Mouse (Mus musculus) neural tube, embryonic 10.5 days (tissue): ENCODE measurements around the gene Zup1.
"Not testable (repeated sequence)": the region's sequence is repeated elsewhere in the genome, so short reads cannot be mapped to it uniquely, and the experiment has no call there.

Source experiments
- DNase-seq: peaks from one replicate; pipeline ENCODE4 v3.0.0-alpha.2; 2017; ENCODE audit warnings: low spot score; ENCODE audit errors: extremely low spot score

The Zup1 gene

DNA sequence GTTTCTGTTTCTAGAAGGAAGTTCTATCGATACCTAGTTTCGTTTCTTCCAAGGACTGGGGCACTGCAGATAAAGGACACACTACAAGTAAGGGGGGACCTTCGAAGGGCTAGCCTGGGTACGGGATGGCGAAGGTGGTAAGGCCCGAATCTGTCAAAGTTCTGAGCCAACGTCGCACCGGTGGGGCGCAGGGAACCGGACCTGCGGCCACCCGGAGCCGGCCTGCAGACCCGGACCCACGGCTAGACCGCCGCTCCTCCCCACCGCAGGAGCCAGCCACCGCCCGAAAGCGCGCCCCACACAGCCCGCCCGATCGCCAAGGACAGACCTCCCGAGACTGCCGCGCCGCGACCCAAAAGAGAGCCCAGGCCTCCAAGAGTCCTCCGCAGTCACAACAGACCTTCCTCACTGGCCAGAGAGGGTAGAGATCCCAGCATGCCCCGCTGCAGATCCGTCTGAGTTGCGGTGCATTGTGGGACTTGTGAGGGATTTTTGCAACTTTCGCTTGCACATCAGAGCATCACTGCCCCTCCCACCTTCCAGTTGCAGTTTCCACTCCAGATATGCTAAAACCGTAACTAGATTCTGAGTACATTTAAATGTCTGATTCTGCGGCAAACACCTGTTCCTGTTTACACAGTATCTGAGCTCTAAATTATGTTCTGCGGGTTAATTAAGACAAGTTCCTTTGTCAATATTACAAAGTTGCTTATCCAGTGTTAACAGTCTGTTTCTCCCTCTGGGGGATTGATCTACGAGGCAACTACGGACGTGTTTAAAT lies at the start of gene Zup1:
TSS of gene Zup1 (minus strand) at position 467 of the 781 bp plus-strand sequence.
- peak; percentile 79 for DNase-seq

DNA sequence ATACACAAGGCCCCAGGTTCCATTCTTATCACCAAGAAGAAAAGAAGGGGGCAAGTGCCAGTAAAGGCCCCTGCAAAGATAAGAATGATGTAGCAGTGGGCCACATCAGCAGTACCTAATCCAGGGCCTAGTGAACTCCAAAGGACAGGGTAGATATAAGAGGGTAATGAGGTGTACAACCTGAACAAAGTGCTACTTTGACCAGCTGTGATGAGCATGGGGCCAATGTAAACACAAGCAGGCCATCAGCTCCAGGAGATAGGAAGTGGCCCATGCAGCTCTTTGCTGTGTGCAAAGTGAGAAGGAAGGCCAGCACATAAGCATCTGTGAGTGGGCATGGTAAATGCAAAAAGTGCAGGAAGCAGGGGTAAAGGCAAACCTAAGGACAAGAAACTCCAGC lies 47.3 kb upstream of the Zup1 start:
- no peak for DNase-seq

DNA sequence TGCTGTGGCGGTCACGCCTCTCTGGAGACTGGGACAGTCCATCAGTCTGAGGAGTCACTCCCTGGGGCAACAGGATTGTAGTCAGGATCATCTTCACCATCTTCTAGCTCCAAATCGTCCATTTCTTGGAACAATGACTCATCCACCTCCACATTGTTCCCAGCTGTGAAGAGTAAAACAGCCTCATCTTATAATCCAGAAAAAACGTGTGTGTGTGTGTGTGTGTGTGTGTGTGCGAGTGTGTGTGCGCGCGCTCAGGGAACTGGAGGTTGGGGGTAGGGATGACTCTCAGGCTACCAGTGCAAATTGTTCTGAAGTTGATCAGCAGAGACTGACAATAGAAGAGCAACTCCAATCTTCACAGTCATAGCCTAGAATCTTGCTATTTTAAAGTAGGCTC lies 45.6 kb upstream of the Zup1 start:
- not testable (repeated sequence) for DNase-seq

DNA sequence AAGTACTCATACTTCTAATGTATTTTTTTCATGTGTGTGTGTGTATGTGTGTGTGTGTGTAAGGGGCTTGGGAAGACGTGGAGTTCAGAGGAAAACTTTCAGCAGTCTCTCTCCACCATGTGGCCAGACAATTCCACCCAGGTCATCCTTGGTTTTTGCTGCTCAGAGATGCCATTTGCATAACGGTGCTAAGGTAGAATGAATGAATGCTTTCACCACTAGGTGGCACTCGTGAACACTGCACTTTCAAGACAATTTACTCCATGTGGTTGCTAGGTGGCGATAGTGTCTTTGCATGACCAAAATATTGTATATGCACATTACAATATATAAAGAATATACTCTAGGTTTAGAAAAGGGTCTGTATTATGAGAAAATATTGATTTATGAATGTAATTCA lies 35.7 kb upstream of the Zup1 start:
- peak; percentile 41 for DNase-seq

DNA sequence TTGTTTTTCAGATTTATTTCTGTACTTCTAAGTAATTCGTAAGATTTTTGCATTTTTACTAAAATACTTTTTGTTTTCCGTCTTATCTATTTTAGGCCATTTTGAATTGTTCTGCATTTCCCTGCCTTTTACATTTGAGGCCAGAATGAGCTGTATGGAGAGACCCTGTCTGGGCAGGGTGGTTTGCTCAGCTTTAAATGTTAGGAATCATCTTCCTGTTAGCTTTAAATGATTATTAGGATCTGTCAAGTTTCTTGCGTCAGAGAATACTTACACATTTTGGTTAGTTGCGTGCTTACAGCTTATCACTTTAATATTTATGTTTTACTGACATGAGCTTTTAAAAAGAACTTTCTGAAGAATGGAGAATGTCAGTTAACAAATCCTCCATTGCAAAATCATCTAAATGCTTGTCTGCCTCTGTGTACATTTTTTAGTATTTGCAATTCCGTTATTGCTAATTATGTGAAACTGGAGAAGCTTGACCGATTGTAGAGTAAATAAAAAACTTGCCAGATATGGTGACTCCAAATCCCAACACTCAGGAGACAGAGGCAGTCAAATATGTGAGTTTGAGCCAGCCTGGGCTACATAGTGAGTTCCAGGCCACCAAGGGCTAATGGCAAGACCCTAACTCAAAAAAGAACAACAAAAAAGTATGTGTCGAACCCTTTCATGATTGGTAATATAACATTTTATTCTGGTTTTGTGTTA lies 23.9 kb upstream of the Zup1 start:
- no peak for DNase-seq

DNA sequence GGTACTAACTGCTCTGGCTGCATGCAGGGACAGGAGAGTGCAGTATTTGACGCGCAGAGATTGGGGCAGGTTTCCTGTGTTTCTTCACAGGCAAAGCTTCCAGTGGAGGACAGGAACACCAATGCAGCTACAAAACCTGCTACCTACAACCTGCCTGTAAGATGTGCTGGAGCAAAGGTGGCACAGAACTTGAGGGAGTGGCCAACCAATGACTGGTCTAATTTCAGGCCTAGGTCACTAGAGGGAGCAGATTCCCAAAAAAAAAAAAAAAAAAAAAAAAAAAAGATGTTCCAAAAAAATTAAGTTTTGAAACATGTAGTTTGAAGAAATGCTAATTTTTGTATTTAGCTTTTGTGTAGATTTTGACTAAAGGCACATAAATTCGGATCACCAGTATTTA lies 1.4 kb upstream of the Zup1 start:
- peak; percentile 19 for DNase-seq

DNA sequence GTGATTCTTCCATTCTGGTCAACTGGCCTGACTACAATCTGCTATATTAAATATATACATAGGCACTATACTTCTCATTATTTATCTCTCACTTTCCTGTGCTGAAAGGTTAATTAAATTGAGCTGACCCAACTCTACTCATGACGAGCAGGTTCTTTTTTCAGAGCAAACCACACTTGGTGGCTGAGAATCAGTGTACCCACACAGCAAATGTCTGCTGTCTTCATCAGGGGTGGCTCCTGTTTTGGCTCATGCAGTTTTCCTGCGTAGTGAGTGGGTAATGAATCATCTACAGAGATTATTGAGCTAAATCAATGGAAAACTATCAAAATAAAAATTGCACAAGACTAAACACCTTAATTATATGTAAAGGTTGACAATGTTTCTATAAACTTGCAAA lies 4.7 kb downstream of the Zup1 start:
- no peak for DNase-seq

DNA sequence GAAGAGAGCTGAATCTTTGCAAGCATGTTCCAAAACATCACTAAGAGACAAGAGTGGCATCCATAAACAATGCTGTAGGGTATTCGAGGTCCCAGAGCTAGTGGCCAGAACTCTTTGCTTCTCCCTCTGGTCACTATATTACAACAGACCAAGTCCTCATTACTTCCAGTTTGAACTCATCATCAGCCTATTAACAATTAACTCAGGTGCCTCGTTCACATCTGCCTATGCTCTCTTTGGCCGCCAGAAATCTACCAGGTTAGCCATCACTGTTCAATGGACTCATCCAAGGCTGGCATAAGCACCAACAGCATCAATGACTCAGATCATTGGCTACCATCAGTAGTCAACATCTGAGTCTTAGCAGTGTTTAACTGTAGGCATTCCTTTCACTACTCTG lies 5.7 kb downstream of the Zup1 start:
- DNase-seq, result no peak

DNA sequence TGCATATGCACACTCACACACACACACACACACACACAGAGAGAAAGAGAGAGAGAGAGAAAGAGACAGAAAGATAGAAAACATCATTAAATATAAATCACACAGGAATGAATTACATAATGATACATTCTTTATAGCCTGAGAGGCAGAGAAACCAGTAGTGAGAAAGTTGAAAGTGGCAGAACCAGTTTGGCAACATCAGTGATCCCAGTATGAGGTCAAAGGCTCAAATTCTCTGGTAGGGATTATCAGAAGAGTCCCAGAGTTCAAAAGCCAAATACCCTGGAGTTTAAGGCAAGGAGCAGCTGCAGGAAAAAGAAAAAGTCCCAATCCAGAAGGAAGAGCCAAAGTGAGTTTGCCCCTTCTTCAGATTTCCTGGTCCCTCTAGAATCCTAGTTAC lies 10.4 kb downstream of the Zup1 start:
- no peak for DNase-seq

DNA sequence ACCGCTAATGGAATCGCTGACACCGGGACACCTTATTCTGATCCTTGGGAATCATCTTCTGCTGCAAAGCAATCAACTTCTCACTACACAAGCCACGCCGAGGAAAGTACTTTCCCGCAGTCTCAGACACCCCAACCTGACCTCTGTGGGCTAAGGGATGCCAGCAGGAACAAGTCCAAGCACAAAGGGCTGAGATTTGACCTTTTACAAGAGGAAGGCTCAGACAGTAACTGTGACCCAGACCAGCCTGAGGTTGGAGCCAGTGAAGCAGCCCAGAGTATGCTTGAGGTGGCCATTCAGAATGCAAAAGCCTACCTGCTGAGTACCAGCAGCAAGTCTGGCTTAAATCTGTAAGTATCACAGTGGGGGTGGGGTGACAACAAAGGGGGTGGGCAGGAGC lies 45.6 kb downstream of the Zup1 start:
- DNase-seq, result peak; percentile 14

DNA sequence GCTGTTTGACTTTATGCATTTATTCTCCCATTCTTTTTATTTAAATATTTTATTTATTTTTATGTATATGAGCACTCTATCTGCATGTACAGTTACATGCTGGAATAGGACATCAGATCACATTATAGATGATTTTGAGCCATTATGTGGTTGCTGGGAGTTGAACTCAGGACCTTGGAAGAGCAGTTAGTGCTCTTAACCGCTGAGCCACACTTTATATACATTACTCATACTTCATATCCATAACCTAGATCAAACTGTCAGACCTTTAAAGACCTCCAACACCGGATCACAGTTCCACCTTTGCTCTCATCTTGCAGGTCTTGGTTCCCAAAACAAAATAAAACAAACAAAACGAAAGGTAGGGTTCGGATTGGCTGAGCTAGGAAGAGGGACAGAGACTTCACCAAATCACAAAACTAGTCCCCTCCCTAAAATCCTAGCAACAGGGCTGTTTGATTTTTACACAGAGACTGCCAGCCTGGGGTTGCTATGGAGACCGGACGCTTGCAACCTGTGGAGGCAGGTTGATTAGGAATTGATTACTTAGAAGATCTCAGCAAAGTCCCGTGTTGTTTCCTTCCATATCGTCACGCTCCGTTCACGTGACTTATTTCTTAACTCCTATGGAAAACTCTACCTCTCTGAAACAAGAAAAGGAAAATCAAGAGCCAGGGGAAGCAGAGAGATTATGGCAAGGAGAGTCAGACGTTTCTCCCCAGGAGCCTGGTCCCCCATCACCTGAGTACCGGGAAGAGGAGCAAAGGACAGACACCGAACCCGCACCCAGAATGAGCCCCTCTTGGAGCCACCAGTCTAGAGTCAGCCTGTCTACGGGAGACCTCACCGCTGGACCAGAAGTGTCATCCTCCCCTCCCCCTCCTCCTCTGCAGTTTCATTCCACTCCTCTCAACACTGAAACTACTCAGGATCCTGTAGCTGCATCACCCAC lies 46.3 kb downstream of the Zup1 start, which contains the start of gene Rsph4a:
TSS of gene Rsph4a (plus strand) at position 582 of the 952 bp plus-strand sequence.
- DNase-seq, result peak; percentile 40

DNA sequence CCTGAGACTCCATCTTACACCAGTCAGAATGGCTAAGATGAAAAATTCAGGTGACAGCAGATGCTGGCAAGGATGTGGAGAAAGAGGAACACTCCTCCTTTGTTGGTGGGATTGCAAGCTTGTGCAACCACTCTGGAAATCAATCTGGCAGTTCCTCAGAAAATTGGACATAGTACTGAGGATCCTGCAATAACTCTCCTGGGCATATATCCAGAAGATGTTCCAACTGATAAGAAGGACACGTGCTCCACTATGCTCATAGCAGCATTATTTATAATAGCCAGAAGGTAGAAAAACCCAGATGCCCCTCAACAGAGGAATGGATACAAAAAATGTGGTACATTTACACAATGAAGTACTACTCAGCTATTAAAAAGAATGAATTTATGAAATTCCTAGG lies 49.5 kb downstream of the Zup1 start:
- DNase-seq, result not testable (repeated sequence)

DNA sequence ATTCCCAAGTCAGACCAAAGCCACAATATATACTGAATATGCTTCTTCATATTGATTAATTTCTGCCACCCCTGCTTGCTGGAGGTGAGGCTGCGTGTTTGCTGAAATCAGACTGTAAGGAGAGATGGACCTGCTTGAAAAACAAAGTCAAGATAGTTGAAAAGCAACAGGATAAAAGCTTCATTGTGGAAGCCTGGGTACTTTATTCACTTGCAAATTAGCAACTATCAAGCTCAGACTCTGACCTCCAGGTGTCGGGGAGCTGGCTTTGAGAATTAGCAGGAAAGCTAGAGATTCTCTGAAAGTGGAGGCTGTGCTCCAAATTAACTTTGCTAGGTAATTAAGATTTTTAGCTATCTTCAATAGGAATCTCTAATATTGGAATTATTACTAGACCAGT lies 68.7 kb downstream of the Zup1 start:
- not testable (repeated sequence) for DNase-seq

DNA sequence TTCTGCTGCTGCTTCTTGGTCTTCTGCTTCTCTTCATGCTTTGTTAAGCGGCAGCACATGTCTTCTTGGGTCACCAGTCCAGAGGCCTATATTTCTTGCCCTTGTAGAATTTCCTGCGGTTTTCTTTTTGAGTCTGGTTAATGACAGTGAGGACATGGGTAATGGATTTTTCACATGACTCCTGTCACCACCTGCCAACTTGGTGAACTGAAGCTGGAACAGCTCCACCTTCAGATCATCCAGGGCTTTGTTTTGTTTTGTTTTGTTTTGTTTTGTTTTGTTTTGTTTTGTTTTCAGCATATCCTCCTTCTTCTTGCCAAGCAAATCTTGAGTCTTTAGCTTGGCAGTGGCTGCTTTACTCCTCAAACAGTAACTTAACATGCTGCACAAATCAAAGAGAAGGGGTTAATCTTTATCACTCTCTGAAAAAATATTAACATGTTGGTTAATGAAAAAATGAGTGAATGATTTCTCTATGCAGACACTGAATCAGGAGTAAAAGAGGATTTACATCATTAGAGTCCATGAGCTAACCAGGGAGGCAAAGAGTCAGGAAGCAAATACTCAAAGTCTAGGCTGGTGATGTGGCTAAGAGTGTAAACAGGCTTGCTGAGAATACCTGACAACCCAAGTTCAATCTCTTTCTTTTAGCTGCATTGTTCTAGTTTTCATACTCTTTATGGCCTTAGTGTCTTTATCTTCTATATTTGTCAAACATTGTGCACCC lies 78.2 kb downstream of the Zup1 start:
- DNase-seq, result no peak

DNA sequence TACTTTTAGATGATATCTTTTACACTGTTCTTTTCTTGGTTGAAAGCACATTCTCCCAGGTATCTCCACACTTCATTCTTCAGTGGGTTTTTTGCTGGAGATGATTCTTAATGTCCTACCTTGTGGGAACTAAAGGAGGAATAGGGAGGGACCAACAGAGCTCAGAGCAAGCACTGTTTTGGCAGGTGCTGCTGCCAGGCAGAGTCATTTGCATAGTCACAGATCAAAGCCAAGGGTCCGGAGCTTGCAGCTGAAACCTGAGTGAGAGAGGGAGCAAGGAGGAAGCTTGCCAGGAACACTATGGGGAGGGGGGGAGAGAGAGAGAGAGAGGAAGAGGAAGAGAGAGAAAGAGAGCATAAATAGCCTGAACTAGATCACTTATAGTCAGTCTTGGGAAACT lies 80.6 kb downstream of the Zup1 start:
- no peak for DNase-seq
